Mouse (Mus musculus) liver, adult 2 months (tissue): ENCODE data around the gene Adamts20. TPM values are rescaled to one million over a fixed set of nuclear protein-coding genes. Genes with fewer than 3 reads are reported as not detected.

ENCODE experiments used
- DNase-seq: peaks from one replicate; pipeline ENCODE4 v3.0.0-alpha.2; 2011; ENCODE audit warnings: low read depth, low spot score; ENCODE audit errors: extremely low read depth
- H3K27ac ChIP-seq: fragments of 200-500 bp; replicated peaks from 2 replicates; pipeline ENCODE4 v1.5.1; 2012; ENCODE audit warnings: low read depth, mild to moderate bottlenecking, control low read depth, inconsistent platforms, low read length; ENCODE audit not compliant: insufficient read depth
- H3K27me3 ChIP-seq: fragments of 200-500 bp; 2 replicates; pipeline ENCODE4 v1.6.1; 2012; ENCODE audit warnings: mild to moderate bottlenecking, moderate library complexity, low read length, inconsistent platforms; ENCODE audit not compliant: control insufficient read depth, insufficient read depth
- H3K36me3 ChIP-seq: fragments of 200-500 bp; 2 replicates; pipeline ENCODE4 v1.6.1; 2012; ENCODE audit warnings: low read length, inconsistent platforms; ENCODE audit not compliant: control insufficient read depth, insufficient read depth
- H3K4me1 ChIP-seq: fragments of 200-500 bp; 2 replicates; pipeline ENCODE4 v1.6.1; 2011; ENCODE audit warnings: low read length; ENCODE audit not compliant: control insufficient read depth, insufficient read depth
- H3K4me3 ChIP-seq: fragments of 200-500 bp; 2 replicates; pipeline ENCODE4 v1.5.1; 2011; ENCODE audit warnings: low read depth, mild to moderate bottlenecking, control low read depth, low read length, moderate library complexity; ENCODE audit not compliant: insufficient read depth
- H3K79me2 ChIP-seq: fragments of 200-500 bp; 2 replicates; pipeline ENCODE4 v1.6.1; 2012; ENCODE audit warnings: inconsistent platforms, mild to moderate bottlenecking, low read length, moderate library complexity; ENCODE audit not compliant: control insufficient read depth, insufficient read depth
- H3K9ac ChIP-seq: fragments of 200-500 bp; 2 replicates; pipeline ENCODE4 v1.6.1; 2012; ENCODE audit warnings: low read depth, mild to moderate bottlenecking, control low read depth, inconsistent platforms, low read length
- CTCF ChIP-seq: fragments of 200-500 bp; IDR thresholded peaks from 2 replicates; pipeline ENCODE4 v1.5.1; 2011; ENCODE audit warnings: low read depth, low read length, control low read depth
- POLR2A ChIP-seq: fragments of 200-500 bp; IDR thresholded peaks from 2 replicates; pipeline ENCODE4 v1.6.1; 2011; ENCODE audit warnings: low read length, control low read depth; ENCODE audit not compliant: insufficient read depth; ENCODE audit errors: extremely low read depth
- WGBS: fragments of 180-500 bp; shearing (Covaris S2); methylation state at CpG from one replicate; pipeline ENCODE4 v1.1.7; 2018; 5-methylcytosine and 5-hydroxymethylcytosine counted together
- polyA plus RNA-seq: library from polyadenylated mRNA; depleted of rRNA; stranded (reverse); fragments of >200 nt; gene quantifications from 2 replicates; pipeline ENCODE4 v1.2.3, GENCODE M21; 2012
- total RNA-seq: library from RNA; depleted of rRNA; stranded (reverse); fragments of >200 nt; gene quantifications from 2 replicates; pipeline ENCODE4 v1.2.3, GENCODE M21; 2014

The Adamts20 gene
- total and polyA plus RNA-seq, 2 experiments = not detected

- TF ChIP-seq POLR2A = no peak
- no peak for TF ChIP-seq CTCF
- H3K27ac ChIP-seq = no peak overlapping the region
- H3K27me3 ChIP-seq = no peaks in the 10 kb centered on the region
- no peak for DNase-seq
- no peak overlapping the region for H3K4me3 ChIP-seq
- 79% methylated on average over 4 of the region's 4 CpGs for WGBS
- no peaks in the 10 kb centered on the region for H3K79me2 ChIP-seq
- H3K9ac ChIP-seq = no peak overlapping the region
- H3K4me1 ChIP-seq = no peaks in the 10 kb centered on the region
- H3K36me3 ChIP-seq = no peaks in the 10 kb centered on the region
These were observed 225.6 kb downstream of the Adamts20 start for GRCm38 (mm10) chr15:94239637-94240036.

- no peak overlapping the region for H3K4me3 ChIP-seq
- TF ChIP-seq POLR2A (no peak), CTCF (no peak)
- WGBS = 86% methylated on average over 6 of the region's 6 CpGs
- H3K36me3 ChIP-seq = no peaks in the 10 kb centered on the region
- H3K27me3 ChIP-seq = no peaks in the 10 kb centered on the region
- DNase-seq = no peak
- H3K4me1 ChIP-seq = no peaks in the 10 kb centered on the region
- H3K9ac ChIP-seq = no peak overlapping the region
- no peaks in the 10 kb centered on the region for H3K79me2 ChIP-seq
- no peak overlapping the region for H3K27ac ChIP-seq
These were observed 226.1 kb downstream of the Adamts20 start for GRCm38 (mm10) chr15:94239127-94239526.

- Histone ChIP-seq H3K79me2 (no peaks in the 10 kb centered on the region), H3K36me3 (no peaks in the 10 kb centered on the region), H3K4me3 (no peak overlapping the region), H3K9ac (no peak overlapping the region), H3K27ac (no peak overlapping the region), H3K27me3 (no peaks in the 10 kb centered on the region), H3K4me1 (no peaks in the 10 kb centered on the region)
- TF ChIP-seq POLR2A (no peak), CTCF (no peak)
- DNase-seq = no peak
- WGBS = 79% methylated on average over 14 of the region's 14 CpGs
These were observed 227.0 kb downstream of the Adamts20 start for GRCm38 (mm10) chr15:94238058-94238876.

- Histone ChIP-seq H3K4me3 (no peak overlapping the region), H3K27ac (no peak overlapping the region), H3K36me3 (no peaks in the 10 kb centered on the region), H3K9ac (no peak overlapping the region), H3K79me2 (no peaks in the 10 kb centered on the region), H3K27me3 (no peaks in the 10 kb centered on the region), H3K4me1 (no peaks in the 10 kb centered on the region)
- no peak for TF ChIP-seq POLR2A
- TF ChIP-seq CTCF = no peak
- WGBS = 84% methylated on average over 2 of the region's 2 CpGs
- no peak for DNase-seq
These were observed 228.5 kb downstream of the Adamts20 start for GRCm38 (mm10) chr15:94236726-94237125.

- Histone ChIP-seq H3K27me3 (no peaks in the 10 kb centered on the region), H3K36me3 (no peaks in the 10 kb centered on the region), H3K4me3 (no peak overlapping the region), H3K27ac (no peak overlapping the region), H3K79me2 (no peaks in the 10 kb centered on the region), H3K4me1 (no peaks in the 10 kb centered on the region), H3K9ac (no peak overlapping the region)
- DNase-seq = no peak
- TF ChIP-seq POLR2A = no peak
- no peak for TF ChIP-seq CTCF
- 75% methylated on average over 3 of the region's 3 CpGs for WGBS
These were observed 229.1 kb downstream of the Adamts20 start for GRCm38 (mm10) chr15:94236121-94236520.

GRCm38 (mm10) chr15:94235190-94235589, 230.0 kb downstream of the Adamts20 start:
- Histone ChIP-seq H3K27ac (no peak overlapping the region), H3K36me3 (no peaks in the 10 kb centered on the region), H3K4me3 (no peak overlapping the region), H3K4me1 (no peaks in the 10 kb centered on the region), H3K27me3 (no peaks in the 10 kb centered on the region), H3K79me2 (no peaks in the 10 kb centered on the region), H3K9ac (no peak overlapping the region)
- TF ChIP-seq CTCF (no peak), POLR2A (no peak)
- no peak for DNase-seq
- 80% methylated on average over 2 of the region's 2 CpGs for WGBS
